Mouse (Mus musculus): Measurements from ENCODE around the gene Psma7. TPM values are rescaled to one million over a fixed set of nuclear protein-coding genes. Genes with fewer than 3 reads are reported as not detected.

Gene Psma7
- polyA plus RNA-seq, 1 experiment from 2014 or later: 856 TPM

Other genes with a start within 250 kb of the Psma7 start
- 3.6 and 4.2 TPM in 2 replicates for gene Taf4, start 65.8 kb downstream of the Psma7 start, polyA plus RNA-seq (2016; fragmentation: Nextera tagmentation; extraction: Ambion mirVana)
- gene Lsm14b, start 17.4 kb downstream of the Psma7 start, polyA plus RNA-seq (2016; fragmentation: Nextera tagmentation; extraction: Ambion mirVana): 8.5 and 8.9 TPM in 2 replicates
- 7.0 TPM in 2 replicates for gene Ss18l1, start 76 bp upstream of the Psma7 start, polyA plus RNA-seq (2016; fragmentation: Nextera tagmentation; extraction: Ambion mirVana)
- gene Mtg2, start 28.2 kb upstream of the Psma7 start, polyA plus RNA-seq (2016; fragmentation: Nextera tagmentation; extraction: Ambion mirVana): 34.0 and 35.2 TPM in 2 replicates
- gene Hrh3, start 62.1 kb upstream of the Psma7 start, polyA plus RNA-seq (2016; fragmentation: Nextera tagmentation; extraction: Ambion mirVana): 1.1 and 1.3 TPM in 2 replicates
- 23.9 and 26.2 TPM in 2 replicates for gene Osbpl2, start 76.9 kb upstream of the Psma7 start, polyA plus RNA-seq (2016; fragmentation: Nextera tagmentation; extraction: Ambion mirVana)
- gene Adrm1, start 129.1 kb upstream of the Psma7 start, polyA plus RNA-seq (2016; fragmentation: Nextera tagmentation; extraction: Ambion mirVana): 271 and 281 TPM in 2 replicates
- 10.7 and 11.2 TPM in 2 replicates for gene Lama5, start 183.4 kb upstream of the Psma7 start, polyA plus RNA-seq (2016; fragmentation: Nextera tagmentation; extraction: Ambion mirVana)
- 560 and 577 TPM in 2 replicates for gene Rps21, start 214.9 kb upstream of the Psma7 start, polyA plus RNA-seq (2016; fragmentation: Nextera tagmentation; extraction: Ambion mirVana)
- 9.2 and 12.0 TPM in 2 replicates for gene Cables2, start 231.1 kb upstream of the Psma7 start, polyA plus RNA-seq (2016; fragmentation: Nextera tagmentation; extraction: Ambion mirVana)
- gene Rbbp8nl, start 247.4 kb upstream of the Psma7 start, polyA plus RNA-seq (2016; fragmentation: Nextera tagmentation; extraction: Ambion mirVana): 0.32 and 0.35 TPM in 2 replicates

All from forebrain, embryonic 10.5 days (tissue).